Mouse (Mus musculus) mature B cell (primary cell): ENCODE measurements around the gene Gm4353.

ENCODE experiments used
- in situ Hi-C: fragments of 300-500 bp; cut with MboI; formaldehyde crosslinking; loops from 2 replicates; pipeline ENCODE4 v1.14.3; 2019

The Gm4353 gene

DNA sequence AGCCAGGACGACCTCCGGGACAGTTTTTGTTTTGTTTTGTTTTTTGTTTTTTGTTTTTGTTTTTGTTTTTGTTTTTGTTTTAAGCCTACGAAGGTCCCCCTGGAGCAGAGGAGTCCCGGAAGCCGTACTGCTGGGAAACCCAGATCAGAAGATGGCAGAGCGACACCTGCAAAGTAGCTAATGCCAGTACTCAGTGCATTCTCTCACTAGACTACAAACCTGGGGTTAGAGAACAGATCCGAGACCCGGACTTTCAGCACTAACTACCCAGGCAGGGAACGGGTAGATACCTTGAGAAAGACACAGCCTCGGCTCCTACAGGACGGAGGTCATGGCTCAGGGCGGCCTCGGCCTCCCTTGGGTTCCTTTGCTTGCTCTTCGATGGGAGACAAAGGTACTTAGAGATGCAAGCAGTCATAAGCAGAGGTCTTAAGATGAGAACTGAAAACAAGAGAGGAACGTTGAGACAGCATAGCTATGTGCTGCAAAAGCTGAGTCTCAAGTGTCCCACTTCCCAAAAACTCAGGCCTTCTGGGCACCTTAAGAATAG lies 43.9 kb downstream of the Gm4353 start:
- in situ Hi-C loops = loop anchor here (25.0 kb wide), 1 partner anchor 1103 kb away; no protein-coding TSS in a partner anchor

DNA sequence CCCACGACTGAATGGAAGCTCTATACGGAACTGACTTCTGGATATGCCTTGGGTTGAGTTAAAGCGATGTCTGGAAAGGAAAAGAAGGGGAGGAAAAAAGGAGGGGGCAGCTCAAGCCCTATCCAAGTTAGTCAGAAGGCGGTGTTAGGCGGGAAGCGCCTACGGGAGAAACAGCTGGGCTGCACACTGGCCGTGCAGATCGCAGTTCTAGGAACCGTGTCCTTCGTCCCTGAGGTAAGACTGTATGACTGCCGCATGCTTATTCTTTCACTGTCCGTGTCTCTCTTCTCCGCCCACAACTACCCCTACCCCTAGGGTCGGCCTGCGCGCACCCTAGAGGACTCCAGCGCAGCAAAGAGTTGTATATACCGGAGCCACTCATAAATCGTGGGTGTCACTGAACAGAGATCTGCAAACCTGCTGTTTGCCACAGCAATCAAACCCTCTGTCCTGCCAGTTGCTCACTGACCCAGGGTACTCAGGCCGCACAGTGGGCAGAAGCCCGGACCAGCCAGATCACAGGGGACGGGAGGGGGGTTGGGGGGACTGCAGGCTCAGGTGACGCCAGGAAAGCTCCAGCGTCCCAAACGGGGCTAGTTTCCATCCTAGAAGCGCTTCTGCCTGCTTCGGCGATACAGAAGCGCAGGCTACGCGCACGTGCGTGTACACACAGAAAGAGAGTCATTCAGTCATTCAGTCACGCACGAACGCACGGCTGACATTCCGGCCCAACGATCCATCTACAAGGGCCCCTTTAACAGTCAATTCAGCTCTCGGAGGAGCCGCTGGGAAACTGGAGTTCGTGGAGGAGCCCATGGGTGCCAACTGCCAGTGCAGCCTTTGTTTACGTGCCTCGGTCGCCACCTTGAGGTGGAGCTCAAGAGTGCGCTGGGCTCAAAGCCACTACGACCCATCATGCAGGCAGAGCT lies 44.6 kb downstream of the Gm4353 start:
- in situ Hi-C loops = loop anchor here (25.0 kb wide), 1 partner anchor 1103 kb away; no protein-coding TSS in a partner anchor

DNA sequence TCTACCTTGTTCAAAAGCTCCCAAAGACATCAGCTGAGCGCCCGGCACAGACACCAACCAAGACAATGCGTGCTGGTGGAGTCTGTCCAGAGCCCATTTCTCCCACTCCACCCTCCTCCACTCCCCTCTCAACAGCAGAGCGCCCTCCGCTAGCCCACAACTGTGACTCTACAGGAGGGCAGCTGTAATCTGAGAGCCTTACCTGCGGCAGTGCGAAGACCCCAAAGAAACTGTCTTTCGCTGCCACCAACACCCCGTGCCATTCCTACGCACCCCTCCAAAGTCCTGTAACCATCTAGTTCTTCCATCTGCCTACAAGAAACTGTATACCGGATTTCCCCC lies 45.3 kb downstream of the Gm4353 start, which contains the start of gene 1110004F10Rik:
Gene 1110004F10Rik (plus strand): TSS at position 202 of the 342 bp plus-strand sequence.
- in situ Hi-C loops = loop anchor here (25.0 kb wide), 1 partner anchor 1102 kb away; no protein-coding TSS in a partner anchor

DNA sequence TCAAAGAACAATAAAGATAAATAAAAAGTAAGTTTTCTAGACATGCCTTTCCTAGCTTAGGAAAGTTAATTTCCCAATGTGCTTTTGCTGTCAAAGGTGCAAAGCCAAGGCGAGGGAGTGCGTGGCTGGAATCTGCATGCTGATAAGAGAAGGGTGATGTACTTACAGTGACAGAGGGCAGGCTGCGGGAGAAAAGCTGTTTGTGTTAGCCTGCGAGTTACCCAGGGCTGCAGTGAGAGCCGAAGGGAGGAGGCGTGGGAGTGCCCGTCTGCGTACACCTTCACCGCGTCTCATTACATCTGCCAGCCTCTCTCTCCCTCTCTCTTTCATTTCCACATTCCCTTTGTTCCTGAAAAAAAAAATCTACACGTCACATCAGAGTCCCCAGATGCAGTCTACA lies 45.9 kb downstream of the Gm4353 start, which contains the start of gene Sox6:
Gene Sox6 (minus strand): TSS at position 286 of the 400 bp plus-strand sequence.
- in situ Hi-C loops = loop anchor here (25.0 kb wide), 1 partner anchor 1101 kb away; no protein-coding TSS in a partner anchor

DNA sequence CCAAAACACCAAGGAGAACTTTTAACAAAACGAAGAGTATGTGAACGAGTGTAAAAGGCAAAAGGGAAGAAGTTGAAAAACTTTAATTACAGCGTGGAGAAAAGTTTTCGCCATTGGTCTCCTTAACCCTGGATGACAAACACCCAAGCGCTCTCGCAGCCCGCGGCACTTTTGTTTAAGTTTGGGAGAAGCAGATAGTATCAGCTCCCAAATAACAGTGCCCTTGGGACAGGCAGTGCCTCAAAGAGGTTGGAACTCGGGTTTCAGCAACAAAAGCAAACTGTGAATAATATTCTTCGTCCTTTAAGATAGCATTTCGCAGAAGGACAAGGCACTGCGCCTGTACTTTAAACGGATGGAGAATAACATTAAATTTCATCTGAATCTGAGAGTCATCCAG lies 46.4 kb downstream of the Gm4353 start:
- in situ Hi-C loops = loop anchor here (25.0 kb wide), 1 partner anchor 1101 kb away; no protein-coding TSS in a partner anchor

- in situ Hi-C loops = loop anchor here (25.0 kb wide), 1 partner anchor 1100 kb away; no protein-coding TSS in a partner anchor
Observed at GRCm38 (mm10) chr7:116036591-116037555, 47.6 kb downstream of the Gm4353 start.

DNA sequence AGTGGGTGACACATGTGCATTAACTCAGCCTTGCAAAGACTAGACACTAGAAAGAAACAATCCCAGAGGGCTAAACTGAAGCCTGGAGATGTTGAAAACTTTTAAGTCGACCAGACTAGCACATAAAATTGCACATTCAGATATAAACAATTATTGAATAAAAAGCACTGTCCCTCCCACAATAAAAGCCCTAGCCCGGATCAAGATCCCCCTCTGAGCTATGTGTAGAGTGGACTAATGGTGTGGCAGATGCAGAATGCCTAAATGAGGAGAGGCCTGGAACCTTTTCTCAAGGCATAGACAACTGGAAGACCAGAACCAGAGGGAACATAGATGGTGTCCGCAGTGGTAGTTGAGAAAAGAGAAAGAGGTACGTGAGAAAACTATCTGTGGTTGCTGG lies 48.9 kb downstream of the Gm4353 start:
- in situ Hi-C loops = loop anchor here (25.0 kb wide), 1 partner anchor 1098 kb away; no protein-coding TSS in a partner anchor

DNA sequence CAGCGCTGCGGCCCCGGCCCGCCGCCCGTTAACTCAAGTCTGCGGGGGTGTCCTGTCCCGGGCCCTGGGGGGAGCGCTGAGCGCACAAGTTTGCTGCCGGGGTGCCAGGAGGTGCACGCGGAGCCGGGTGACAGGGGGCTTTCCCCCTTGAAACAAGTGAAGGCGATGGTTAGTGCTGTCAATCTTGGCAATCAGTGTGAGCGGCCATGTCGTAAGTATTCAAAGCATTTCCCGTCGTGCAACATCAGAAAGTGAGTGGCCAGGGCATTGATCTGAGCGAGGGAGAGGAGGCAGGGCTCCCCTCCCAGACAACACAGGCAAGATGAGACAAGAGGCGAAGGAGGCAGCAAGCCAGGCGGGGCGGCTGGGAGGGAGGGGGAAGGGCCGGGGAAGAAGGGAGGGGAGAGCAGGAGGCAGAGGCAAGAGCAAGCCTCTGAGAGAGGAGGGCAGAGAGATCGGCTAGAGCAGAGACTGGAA lies 50.1 kb downstream of the Gm4353 start:
- in situ Hi-C loops = loop anchor here (25.0 kb wide), 1 partner anchor 1097 kb away; no protein-coding TSS in a partner anchor

DNA sequence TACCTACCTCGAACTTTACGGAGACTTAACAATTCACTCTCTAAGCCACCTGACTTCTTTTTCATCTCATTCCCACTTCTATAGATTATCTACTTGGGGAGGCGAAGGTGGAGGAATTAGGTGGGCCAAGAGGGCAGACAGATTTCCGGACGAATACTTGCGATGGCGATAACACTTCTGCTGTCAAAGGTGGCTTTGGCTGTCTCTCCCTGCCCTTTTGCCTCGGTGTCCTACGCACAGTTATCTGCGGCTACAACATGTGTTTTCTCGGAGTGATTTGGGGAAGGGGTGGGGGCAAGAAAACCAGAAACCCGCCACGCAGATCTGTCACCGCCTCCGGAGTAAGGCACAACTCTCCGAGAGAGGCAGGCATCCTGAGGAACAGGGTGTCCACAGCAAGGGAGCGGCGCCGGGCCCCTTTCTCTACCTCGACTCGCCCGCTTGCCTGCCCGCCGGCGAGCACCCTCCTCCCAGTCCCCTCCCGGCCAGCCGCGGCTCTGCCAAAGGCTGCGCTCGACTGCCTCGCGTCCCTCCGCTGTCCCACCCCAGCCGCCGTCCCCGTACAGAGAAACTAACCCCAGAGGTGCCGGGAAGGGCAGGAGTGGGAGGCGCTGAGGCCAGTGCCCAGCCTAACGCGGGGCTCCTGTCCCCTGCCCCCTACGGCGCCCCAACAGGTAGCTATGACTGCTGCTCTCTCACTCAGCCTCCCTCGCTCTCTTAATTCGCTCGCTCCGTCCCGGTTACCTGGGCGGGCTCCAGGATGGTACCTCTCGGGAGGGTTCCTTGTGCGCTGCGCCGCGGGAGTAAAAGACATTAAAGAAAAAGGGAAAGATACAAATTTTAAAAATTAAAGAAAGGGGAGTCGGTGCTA lies 50.8 kb downstream of the Gm4353 start:
- in situ Hi-C loops = loop anchor here (25.0 kb wide), 1 partner anchor 1096 kb away; no protein-coding TSS in a partner anchor
